ENCODE assay signal across 7 mouse cellular contexts in genomic region chr12:83072951-83073878, GRCm38 (mm10).
DNase-seq lines count a peak whose midpoint lies in the region; ATAC-seq and TF ChIP-seq lines count a peak whose summit lies in the region.

No protein-coding gene starts in this region.

- 21% methylated on average over 13 of the region's 13 CpGs for WGBS in hindbrain, embryonic 15.5 days
- 19% methylated on average over 13 of the region's 13 CpGs for WGBS in lung, embryonic 14.5 days

- H3K4me2 ChIP-seq in hindbrain, embryonic 15.5 days, result no peak overlapping the region
- peak overlapping the region; percentile 27; the same call in 1 of the 2 replicates for H3K4me2 ChIP-seq in lung, embryonic 14.5 days

- no peaks in the 10 kb centered on the region for H3K9me3 ChIP-seq in hindbrain, embryonic 15.5 days
- H3K9me3 ChIP-seq in lung, embryonic 14.5 days (ENCODE audit: low read depth, low read length), result no peaks in the 10 kb centered on the region

- TF ChIP-seq CTCF in lung, embryonic 14.5 days (IDR thresholded peaks at IDR 0.05; ENCODE audit: low read depth), result no peak

- peak; percentile 85 for ATAC-seq in hindbrain, embryonic 15.5 days (ENCODE audit: low FRiP score, low read depth)
- peak; percentile 91 for ATAC-seq in lung, embryonic 14.5 days (ENCODE audit: insufficient read depth)

- H3K36me3 ChIP-seq in hindbrain, embryonic 15.5 days, result no peaks in the 10 kb centered on the region
- H3K36me3 ChIP-seq in lung, embryonic 14.5 days (ENCODE audit: insufficient read depth), result no peaks in the 10 kb centered on the region

- peaks cover 21% of the 10 kb centered on the region for H3K4me1 ChIP-seq in hindbrain, embryonic 15.5 days (replicated peaks)
- peaks cover 19% of the 10 kb centered on the region for H3K4me1 ChIP-seq in lung, embryonic 14.5 days (ENCODE audit: insufficient read depth)

- no peaks in the 10 kb centered on the region for H3K27me3 ChIP-seq in hindbrain, embryonic 15.5 days
- no peaks in the 10 kb centered on the region for H3K27me3 ChIP-seq in lung, embryonic 14.5 days (ENCODE audit: insufficient read depth, low read length)

- peak; percentile 38 for DNase-seq in adrenal gland, postnatal 25 days
- peak; percentile 25 to 36 for DNase-seq in cerebellum, postnatal 25 days
- DNase-seq in gastrocnemius, postnatal 10 days, result peak; percentile 57
- DNase-seq in lung, embryonic 14.5 days, result peak; percentile 84
- DNase-seq in retina, embryonic 14.5 days (ENCODE audit: low spot score), result peak; percentile 52
- DNase-seq in layer of hippocampus, adult 8-10 months (ENCODE audit: low spot score in 2 of 2), result no peak

- peak overlapping the region; percentile 55; the same call in 1 of the 2 replicates for H3K27ac ChIP-seq in hindbrain, embryonic 15.5 days (replicated peaks)
- peak overlapping the region; percentile 89 for H3K27ac ChIP-seq in lung, embryonic 14.5 days (ENCODE audit: low read depth)

- no peak overlapping the region for H3K9ac ChIP-seq in hindbrain, embryonic 15.5 days
- H3K9ac ChIP-seq in lung, embryonic 14.5 days, result no peak overlapping the region

- no peak overlapping the region for H3K4me3 ChIP-seq in hindbrain, embryonic 15.5 days
- H3K4me3 ChIP-seq in lung, embryonic 14.5 days (ENCODE audit: low read depth, low read length), result no peak overlapping the region

Comparison
In these comparisons a context has a peak if more than half of its experiments do, and no peak if none do; other contexts are left out.
1. DNase-seq: peak in adrenal gland, postnatal 25 days (single experiment), cerebellum, postnatal 25 days (2 of 2), gastrocnemius, postnatal 10 days (single experiment), lung, embryonic 14.5 days (single experiment) and retina, embryonic 14.5 days (single experiment); none in layer of hippocampus, adult 8-10 months (0 of 2).